Mouse (Mus musculus): Measurements from ENCODE around the gene Clhc1. TPM values are rescaled to one million over a fixed set of nuclear protein-coding genes. Genes with fewer than 3 reads are reported as not detected.

Clhc1 gene
- total and polyA plus RNA-seq, 3 experiments = 3.9 to 6.5 (median 6.3) TPM

GRCm38 (mm10) chr11:29514325-29514681 lies 33.4 kb upstream of the Clhc1 start:
- DNase-seq (ENCODE audit: extremely low read depth) = peak; percentile 44
- no peaks in the 10 kb centered on the region for H3K9me3 ChIP-seq (replicated peaks; ENCODE audit: low read length)
- H3K27me3 ChIP-seq (replicated peaks) = no peaks in the 10 kb centered on the region
- H3K4me2 ChIP-seq (ENCODE audit: insufficient read depth, low read depth, poor library complexity, severe bottlenecking) = peak overlapping the region; percentile 98; the same call in 1 of the 2 replicates
- H3K4me3 ChIP-seq (replicated peaks in 1 of 3; ENCODE audit: low read depth in 2 of 3, low read length in 2 of 3, poor library complexity in 1 of 3) = peak overlapping the region; percentile 65 to 98 (median 68)
- TF ChIP-seq POLR2AphosphoS2 (IDR thresholded peaks at IDR 0.05; ENCODE audit: low read depth, low read length) (no peak), NELFE (IDR thresholded peaks at IDR 0.05; ENCODE audit: low read depth, low read length) (no peak), ZMIZ1 (IDR thresholded peaks at IDR 0.05; ENCODE audit: low read depth, low read length) (no peak), NRF1 (IDR thresholded peaks at IDR 0.05; ENCODE audit: low read depth, low read length) (no peak), ZNF384 (IDR thresholded peaks at IDR 0.05; ENCODE audit: low read depth, low read length) (no peak), E2F4 (IDR thresholded peaks at IDR 0.05; ENCODE audit: insufficient replicate concordance, low read depth, low read length) (0 out of 2 replicates have a peak, but pooled peaks have one; percentile 44), CTCF (conservative IDR thresholded peaks at IDR 0.05 in 1 of 2, IDR thresholded peaks at IDR 0.05 in 1 of 2; ENCODE audit: low read depth in 2 of 2, low read length in 2 of 2) (no peak), CHD1 (IDR thresholded peaks at IDR 0.05; ENCODE audit: low read depth, low read length) (peak; percentile 89), USF1 (IDR thresholded peaks at IDR 0.05; ENCODE audit: low read depth, low read length) (no peak), SMC3 (IDR thresholded peaks at IDR 0.05; ENCODE audit: low read depth, low read length) (no peak), MEF2A (IDR thresholded peaks at IDR 0.05; ENCODE audit: borderline replicate concordance, low read depth, low read length) (no peak), MYC (IDR thresholded peaks at IDR 0.05; ENCODE audit: low read depth, low read length) (no peak), IRF4 (IDR thresholded peaks at IDR 0.05; ENCODE audit: low read depth, low read length) (0 out of 2 replicates have a peak, but pooled peaks have one; percentile 13), SIN3A (IDR thresholded peaks at IDR 0.05; ENCODE audit: low read length) (peak; percentile 69; the same call in 1 of the 2 replicates), MAFK (IDR thresholded peaks at IDR 0.05; ENCODE audit: insufficient replicate concordance, low read length) (no peak), UBTF (IDR thresholded peaks at IDR 0.05; ENCODE audit: low read depth, low read length) (no peak), MAX (IDR thresholded peaks at IDR 0.05; ENCODE audit: low read length) (no peak), ZKSCAN1 (IDR thresholded peaks at IDR 0.05; ENCODE audit: borderline replicate concordance, low read depth, low read length) (no peak), PAX5 (IDR thresholded peaks at IDR 0.05; ENCODE audit: low read length) (no peak), USF2 (conservative IDR thresholded peaks at IDR 0.05; ENCODE audit: low read depth, low read length) (no peak), ETS1 (conservative IDR thresholded peaks at IDR 0.05; ENCODE audit: low read depth, low read length) (no peak), ELF1 (IDR thresholded peaks at IDR 0.05; ENCODE audit: low read depth, low read length) (no peak), KAT2A (IDR thresholded peaks at IDR 0.05; ENCODE audit: insufficient replicate concordance, low read length) (no peak), TBP (conservative IDR thresholded peaks at IDR 0.05; ENCODE audit: low read depth, low read length) (no peak), EP300 (IDR thresholded peaks at IDR 0.05; ENCODE audit: low read length) (peak; percentile 56), MAZ (IDR thresholded peaks at IDR 0.05; ENCODE audit: low read depth, low read length) (no peak), RAD21 (IDR thresholded peaks at IDR 0.05; ENCODE audit: low read depth, low read length) (no peak), BHLHE40 (IDR thresholded peaks at IDR 0.05; ENCODE audit: low read depth, low read length) (0 out of 2 replicates have a peak, but pooled peaks have one; percentile 28), JUND (conservative IDR thresholded peaks at IDR 0.05; ENCODE audit: low read depth, low read length) (no peak), RCOR1 (conservative IDR thresholded peaks at IDR 0.05; ENCODE audit: low read depth, low read length) (no peak), CHD2 (IDR thresholded peaks at IDR 0.05; ENCODE audit: low read length) (no peak), POLR2A (IDR thresholded peaks at IDR 0.05; ENCODE audit: low read depth, low read length) (no peak), GABPA (IDR thresholded peaks at IDR 0.05; ENCODE audit: insufficient replicate concordance, low read depth, low read length) (no peak), ZC3H11A (IDR thresholded peaks at IDR 0.05; ENCODE audit: low read depth, low read length) (no peak), HCFC1 (IDR thresholded peaks at IDR 0.05; ENCODE audit: low read depth, low read length) (no peak), MXI1 (IDR thresholded peaks at IDR 0.05; ENCODE audit: low read depth, low read length) (no peak), TCF12 (IDR thresholded peaks at IDR 0.05; ENCODE audit: low read depth, low read length) (no peak), JUN (IDR thresholded peaks at IDR 0.05; ENCODE audit: insufficient read depth, low read depth, low read length) (no peak)
- H3K9ac ChIP-seq (ENCODE audit: insufficient read depth, low read depth) = peak overlapping the region; percentile 67
- peaks cover 8 to 26% of the 10 kb centered on the region in 2 experiments for H3K36me3 ChIP-seq (replicated peaks in 1 of 2; ENCODE audit: control insufficient read depth in 1 of 2, insufficient read depth in 1 of 2, low read length in 1 of 2)
- H3K4me1 ChIP-seq (ENCODE audit: control insufficient read depth in 1 of 2, insufficient read depth in 2 of 2) = peaks cover 0 to 20% of the 10 kb centered on the region in 2 experiments; a peak in 2 of 4 replicates
- dilution Hi-C loops (cut with MboI; ENCODE audit: extremely low pct_ligation_motif_present, extremely low pct_unique_long_range_greater_than_20kb, low sequenced_read_pairs) = no loop called here
- H3K79me2 ChIP-seq (replicated peaks; ENCODE audit: control insufficient read depth, extremely low read depth, insufficient read depth, poor library complexity, severe bottlenecking) = peaks cover 17% of the 10 kb centered on the region
- in situ Hi-C loops (cut with MboI; ENCODE audit: low pct_ligation_motif_present, low pct_unique_long_range_greater_than_20kb, low sequenced_read_pairs) = no loop called here
- H3K27ac ChIP-seq (ENCODE audit: insufficient read depth, low read depth) = peak overlapping the region; percentile 34; the same call in 1 of the 2 replicates
